Mouse (Mus musculus) liver, embryonic 13.5 days (tissue): ENCODE measurements around the gene Psmd11. TPM values are rescaled to one million over a fixed set of nuclear protein-coding genes. Genes with fewer than 3 reads are reported as not detected.

Experiments used
- ATAC-seq: fragments of 200-750 bp; cut with Nextera tagmentation; 2 replicates; pipeline ENCODE4 v1.8.0; 2017; ENCODE audit warnings: low read depth, mild to moderate bottlenecking, moderate number of reproducible peaks, moderate library complexity
- DNase-seq: peaks from one replicate; pipeline ENCODE4 v3.0.0; 2022
- H3K27ac ChIP-seq: fragments of 300-500 bp; sonication (generic); 2 replicates; pipeline ENCODE4 v1.5.1; 2015; ENCODE audit warnings: moderate library complexity, mild to moderate bottlenecking, inconsistent platforms
- H3K27me3 ChIP-seq: fragments of 300-500 bp; sonication (generic); 2 replicates; pipeline ENCODE4 v1.6.1; 2015; ENCODE audit warnings: mild to moderate bottlenecking, inconsistent platforms
- H3K36me3 ChIP-seq: fragments of 300-500 bp; sonication (generic); 2 replicates; pipeline ENCODE4 v1.6.1; 2015; ENCODE audit warnings: mild to moderate bottlenecking, inconsistent platforms
- H3K4me1 ChIP-seq: fragments of 300-500 bp; sonication (generic); replicated peaks from 2 replicates; pipeline ENCODE4 v1.6.1; 2015; ENCODE audit warnings: inconsistent platforms
- H3K4me2 ChIP-seq: fragments of 300-500 bp; sonication (generic); 2 replicates; pipeline ENCODE4 v1.6.1; 2015; ENCODE audit warnings: inconsistent platforms, mild to moderate bottlenecking, moderate library complexity
- H3K4me3 ChIP-seq: fragments of 300-500 bp; sonication (generic); replicated peaks from 2 replicates; pipeline ENCODE4 v1.5.1; 2015; ENCODE audit warnings: mild to moderate bottlenecking, inconsistent platforms
- H3K9ac ChIP-seq: fragments of 300-500 bp; sonication (generic); 2 replicates; pipeline ENCODE4 v1.6.1; 2015; ENCODE audit warnings: mild to moderate bottlenecking, inconsistent platforms
- H3K9me3 ChIP-seq: fragments of 300-500 bp; sonication (generic); replicated peaks from 2 replicates; pipeline ENCODE4 v1.6.1; 2016; ENCODE audit warnings: inconsistent platforms
- WGBS: fragments of 180-500 bp; shearing (Covaris S2); methylation state at CpG from one replicate; pipeline ENCODE4 v1.1.7; 2015; ENCODE audit not compliant: insufficient replicate concordance; 5-methylcytosine and 5-hydroxymethylcytosine counted together
- polyA plus RNA-seq: library from polyadenylated mRNA; unstranded; fragments of >200 nt; fragmentation: Nextera tagmentation; extraction: Ambion mirVana; gene quantifications from 2 replicates; pipeline ENCODE4 v1.2.1, GENCODE M21; 2015

The Psmd11 gene
- polyA plus RNA-seq, 1 experiment from 2014 or later: 218 TPM

- Histone ChIP-seq H3K36me3 (no peaks in the 10 kb centered on the region), H3K27me3 (no peaks in the 10 kb centered on the region), H3K4me2 (no peak overlapping the region), H3K4me1 (no peaks in the 10 kb centered on the region), H3K9ac (no peak overlapping the region), H3K4me3 (no peak overlapping the region), H3K9me3 (no peaks in the 10 kb centered on the region), H3K27ac (no peak overlapping the region)
- 70% methylated on average over 10 of the region's 10 CpGs for WGBS
- ATAC-seq (no peak), DNase-seq (no peak)
Measured at GRCm38 (mm10) chr11:80497225-80497919, 69.0 kb downstream of the Psmd11 start.

- H3K4me1 ChIP-seq: no peaks in the 10 kb centered on the region
- DNase-seq (no peak), ATAC-seq (no peak)
- H3K9me3 ChIP-seq: no peaks in the 10 kb centered on the region
- H3K9ac ChIP-seq: no peak overlapping the region
- no peak overlapping the region for H3K4me3 ChIP-seq
- no peak overlapping the region for H3K4me2 ChIP-seq
- H3K27me3 ChIP-seq: no peaks in the 10 kb centered on the region
- 66% methylated on average over 11 of the region's 11 CpGs for WGBS
- no peak overlapping the region for H3K27ac ChIP-seq
- no peaks in the 10 kb centered on the region for H3K36me3 ChIP-seq
Measured at GRCm38 (mm10) chr11:80498328-80499070, 70.1 kb downstream of the Psmd11 start.

- no peak overlapping the region for H3K9ac ChIP-seq
- H3K9me3 ChIP-seq: no peaks in the 10 kb centered on the region
- H3K4me2 ChIP-seq: no peak overlapping the region
- H3K27ac ChIP-seq: no peak overlapping the region
- H3K27me3 ChIP-seq: no peaks in the 10 kb centered on the region
- H3K4me3 ChIP-seq: no peak overlapping the region
- no peak for DNase-seq
- H3K36me3 ChIP-seq: no peaks in the 10 kb centered on the region
- WGBS: 59% methylated on average over 4 of the region's 4 CpGs
- no peak for ATAC-seq
- peaks cover 8% of the 10 kb centered on the region; the same call in 1 of the 2 replicates for H3K4me1 ChIP-seq
Measured at GRCm38 (mm10) chr11:80499550-80499952, 71.1 kb downstream of the Psmd11 start.

GRCm38 (mm10) chr11:80503281-80503680, 74.9 kb downstream of the Psmd11 start:
- no peaks in the 10 kb centered on the region for H3K27me3 ChIP-seq
- peaks cover 16% of the 10 kb centered on the region for H3K4me1 ChIP-seq
- H3K4me2 ChIP-seq: no peak overlapping the region
- ATAC-seq (no peak), DNase-seq (no peak)
- no peaks in the 10 kb centered on the region for H3K36me3 ChIP-seq
- no peak overlapping the region for H3K27ac ChIP-seq
- WGBS: 76% methylated on average over 6 of the region's 6 CpGs
- no peaks in the 10 kb centered on the region for H3K9me3 ChIP-seq
- H3K4me3 ChIP-seq: no peak overlapping the region
- H3K9ac ChIP-seq: no peak overlapping the region

GRCm38 (mm10) chr11:80503726-80504452, 75.5 kb downstream of the Psmd11 start:
- DNase-seq (no peak), ATAC-seq (no peak)
- H3K36me3 ChIP-seq: no peaks in the 10 kb centered on the region
- H3K4me3 ChIP-seq: no peak overlapping the region
- H3K27ac ChIP-seq: no peak overlapping the region
- no peaks in the 10 kb centered on the region for H3K27me3 ChIP-seq
- H3K9ac ChIP-seq: no peak overlapping the region
- no peak overlapping the region for H3K4me2 ChIP-seq
- H3K4me1 ChIP-seq: peaks cover 20% of the 10 kb centered on the region
- no peaks in the 10 kb centered on the region for H3K9me3 ChIP-seq
- 61% methylated on average over 13 of the region's 13 CpGs for WGBS

GRCm38 (mm10) chr11:80504519-80505385, 76.3 kb downstream of the Psmd11 start:
- no peaks in the 10 kb centered on the region for H3K9me3 ChIP-seq
- no peaks in the 10 kb centered on the region for H3K36me3 ChIP-seq
- no peak overlapping the region for H3K4me2 ChIP-seq
- H3K4me1 ChIP-seq: peaks cover 23% of the 10 kb centered on the region
- no peak overlapping the region for H3K4me3 ChIP-seq
- ATAC-seq (no peak), DNase-seq (no peak)
- 29% methylated on average over 6 of the region's 6 CpGs for WGBS
- no peak overlapping the region for H3K9ac ChIP-seq
- no peaks in the 10 kb centered on the region for H3K27me3 ChIP-seq
- no peak overlapping the region for H3K27ac ChIP-seq

GRCm38 (mm10) chr11:80505581-80505980, 77.2 kb downstream of the Psmd11 start:
- H3K4me2 ChIP-seq: no peak overlapping the region
- H3K4me3 ChIP-seq: no peak overlapping the region
- no peak overlapping the region for H3K9ac ChIP-seq
- no peaks in the 10 kb centered on the region for H3K27me3 ChIP-seq
- H3K9me3 ChIP-seq: no peaks in the 10 kb centered on the region
- 76% methylated on average over 3 of the region's 3 CpGs for WGBS
- ATAC-seq (no peak), DNase-seq (no peak)
- H3K36me3 ChIP-seq: no peaks in the 10 kb centered on the region
- H3K4me1 ChIP-seq: peaks cover 23% of the 10 kb centered on the region
- H3K27ac ChIP-seq: no peak overlapping the region

- Histone ChIP-seq H3K9me3 (no peaks in the 10 kb centered on the region), H3K4me1 (peaks cover 23% of the 10 kb centered on the region), H3K4me3 (no peak overlapping the region), H3K27ac (no peak overlapping the region), H3K9ac (no peak overlapping the region), H3K36me3 (no peaks in the 10 kb centered on the region), H3K27me3 (no peaks in the 10 kb centered on the region), H3K4me2 (no peak overlapping the region)
- DNase-seq (no peak), ATAC-seq (no peak)
Measured at GRCm38 (mm10) chr11:80506483-80506882, 78.1 kb downstream of the Psmd11 start.

GRCm38 (mm10) chr11:80507791-80508190, 79.4 kb downstream of the Psmd11 start:
- ATAC-seq: no peak
- H3K9ac ChIP-seq: no peak overlapping the region
- H3K27ac ChIP-seq: no peak overlapping the region
- no peak for DNase-seq
- H3K4me2 ChIP-seq: no peak overlapping the region
- peaks cover 23% of the 10 kb centered on the region for H3K4me1 ChIP-seq
- H3K4me3 ChIP-seq: no peak overlapping the region
- WGBS: 67% methylated on average over 6 of the region's 6 CpGs
- H3K27me3 ChIP-seq: no peaks in the 10 kb centered on the region
- H3K9me3 ChIP-seq: no peaks in the 10 kb centered on the region
- H3K36me3 ChIP-seq: no peaks in the 10 kb centered on the region

- Histone ChIP-seq H3K4me3 (no peak overlapping the region), H3K27ac (no peak overlapping the region), H3K27me3 (no peaks in the 10 kb centered on the region), H3K9me3 (no peaks in the 10 kb centered on the region), H3K4me1 (peaks cover 23% of the 10 kb centered on the region), H3K9ac (no peak overlapping the region), H3K4me2 (no peak overlapping the region), H3K36me3 (no peaks in the 10 kb centered on the region)
- ATAC-seq (no peak), DNase-seq (peak; percentile 10)
- whole genome bisulfite sequencing: 15% methylated on average over 19 of the region's 19 CpGs
Measured at GRCm38 (mm10) chr11:80508361-80509175, 80.2 kb downstream of the Psmd11 start.
